Mouse (Mus musculus): ENCODE measurements around the gene Ncor2. TPM values are rescaled to one million over a fixed set of nuclear protein-coding genes. Genes with fewer than 3 reads are reported as not detected.

The Ncor2 gene
- total RNA-seq, 2 experiments from 2014 or later: 85.9 to 97.7 TPM

DNA sequence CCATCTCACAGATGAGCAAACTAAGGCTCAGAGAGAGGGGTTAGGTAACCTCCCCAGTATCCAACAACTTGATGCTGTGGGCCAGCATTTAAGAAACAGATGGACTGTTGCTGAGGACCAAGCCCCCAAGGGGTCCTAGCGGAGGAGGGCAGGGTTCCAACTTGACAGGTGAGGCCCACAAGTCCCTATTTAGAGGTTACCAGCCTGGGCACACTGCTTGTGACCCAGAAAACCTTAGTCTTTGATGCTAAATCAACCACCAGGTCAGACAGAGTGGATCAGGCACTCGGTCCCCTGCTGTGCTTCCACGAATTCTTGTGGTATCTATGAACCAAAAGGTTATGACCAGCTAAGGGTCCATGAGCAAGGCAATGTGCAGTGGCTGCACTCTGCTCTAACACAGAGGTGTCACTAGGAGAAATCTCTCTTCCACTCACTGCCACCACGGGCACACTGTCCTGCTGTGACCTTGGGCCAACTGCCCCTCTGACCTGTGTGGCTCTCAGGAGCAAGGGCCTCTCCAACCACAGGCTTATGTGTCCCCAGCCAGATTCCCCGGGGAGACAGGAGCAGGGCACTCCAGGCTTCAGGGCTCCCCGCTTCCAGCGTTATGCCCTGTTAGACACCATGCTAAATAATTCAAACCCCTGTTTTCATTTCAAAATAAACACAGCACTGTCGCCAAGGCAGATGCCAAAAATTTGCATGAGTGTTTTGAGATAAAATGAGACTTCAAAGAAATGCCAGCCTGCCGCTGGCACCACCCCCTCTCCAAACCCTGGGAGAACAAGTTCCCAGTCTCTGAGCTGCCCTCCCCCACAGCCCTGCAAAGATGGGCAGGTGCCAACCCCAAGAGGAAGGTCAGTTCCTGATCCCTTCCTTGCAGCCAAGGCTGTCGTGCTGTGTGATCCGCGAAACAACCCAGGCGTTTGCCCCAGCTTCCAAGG, 4.0 kb downstream of the Ncor2 start:
- intact Hi-C loops (cut with DNase I; ENCODE audit: low total_unique reads): loop anchor here (10.0 kb wide), 1 partner anchor 50 kb away; no protein-coding TSS in a partner anchor
- peak; percentile 56 for DNase-seq

GRCm38 (mm10) chr5:125173868-125174267, 5.2 kb downstream of the Ncor2 start:
- intact Hi-C loops (cut with DNase I; ENCODE audit: low total_unique reads): loop anchor here (10.0 kb wide), 1 partner anchor 49 kb away; no protein-coding TSS in a partner anchor
- DNase-seq: no peak

DNA sequence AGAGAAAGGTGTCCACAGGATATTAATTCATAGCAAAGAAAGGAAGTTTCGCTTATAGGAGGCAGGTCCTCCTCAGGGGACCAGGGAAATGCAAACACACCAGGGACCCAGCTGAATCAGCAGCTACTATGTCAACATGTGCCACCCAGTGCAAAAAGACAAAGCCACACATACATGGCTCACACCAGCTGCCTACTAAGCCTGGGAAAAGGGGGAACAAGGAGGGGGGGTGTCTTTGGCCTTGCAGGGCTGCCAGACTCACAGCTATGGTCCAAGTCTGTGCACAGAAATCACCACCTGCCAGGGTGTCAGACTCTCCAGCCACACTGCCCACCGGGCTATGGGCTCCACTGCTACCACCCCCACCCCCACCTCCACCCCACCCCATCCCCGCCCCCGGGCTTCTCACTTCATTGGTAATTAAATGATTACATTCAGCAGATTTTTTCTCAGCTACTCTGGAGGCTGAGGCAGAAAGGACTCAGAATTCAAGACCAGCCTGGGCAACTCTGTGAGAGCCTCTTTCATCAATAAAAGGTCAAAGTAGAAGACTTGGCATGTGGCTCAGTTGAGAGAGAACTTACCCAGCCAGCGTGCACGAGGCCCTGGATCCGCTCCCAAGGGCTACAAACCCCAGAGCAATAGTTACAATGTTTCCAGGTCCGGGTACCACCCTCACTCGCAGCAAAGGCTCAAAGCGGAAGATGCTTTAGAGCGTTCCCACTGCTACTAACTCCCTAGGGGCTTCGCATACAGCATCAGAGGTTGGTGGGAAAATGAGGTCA, 6.0 kb downstream of the Ncor2 start:
- intact Hi-C loops (cut with DNase I; ENCODE audit: low total_unique reads): loop anchor here (10.0 kb wide), 1 partner anchor 48 kb away; no protein-coding TSS in a partner anchor
- DNase-seq: no peak

- DNase-seq: no peak
- intact Hi-C loops (cut with DNase I; ENCODE audit: low total_unique reads): loop anchor here (10.0 kb wide), 1 partner anchor 46 kb away; no protein-coding TSS in a partner anchor
These were observed 7.8 kb downstream of the Ncor2 start for GRCm38 (mm10) chr5:125171259-125171658.

- no peak for DNase-seq
- intact Hi-C loops (cut with DNase I; ENCODE audit: low total_unique reads): loop anchor here (10.0 kb wide), 1 partner anchor 45 kb away; no protein-coding TSS in a partner anchor
These were observed 8.7 kb downstream of the Ncor2 start for GRCm38 (mm10) chr5:125170107-125170842.

DNA sequence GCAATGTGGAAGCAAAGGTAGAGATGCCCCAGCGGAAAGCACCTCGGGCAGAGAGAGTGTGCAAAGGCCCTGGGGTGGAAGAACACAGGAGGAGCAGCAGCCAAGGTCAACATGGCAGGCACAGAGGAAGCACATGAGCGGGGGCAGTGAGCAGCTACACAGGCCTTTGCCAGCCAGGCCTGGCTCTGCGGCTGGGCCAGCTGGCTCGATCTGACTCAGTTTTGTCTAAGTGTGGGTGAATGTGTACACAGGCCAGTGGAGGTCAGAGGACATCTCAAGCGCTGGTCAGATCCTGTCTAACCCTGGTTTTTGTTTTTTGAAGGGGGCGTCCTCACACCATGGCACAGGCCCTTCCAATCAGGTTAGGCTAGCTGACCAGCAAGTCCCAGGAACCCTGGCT, 10.9 kb downstream of the Ncor2 start:
- intact Hi-C loops (cut with DNase I; ENCODE audit: low total_unique reads): no loop called here
- no peak for DNase-seq

- no peak for DNase-seq
- intact Hi-C loops (cut with DNase I; ENCODE audit: low total_unique reads): no loop called here
These were observed 11.5 kb downstream of the Ncor2 start for GRCm38 (mm10) chr5:125167524-125167923.

DNA sequence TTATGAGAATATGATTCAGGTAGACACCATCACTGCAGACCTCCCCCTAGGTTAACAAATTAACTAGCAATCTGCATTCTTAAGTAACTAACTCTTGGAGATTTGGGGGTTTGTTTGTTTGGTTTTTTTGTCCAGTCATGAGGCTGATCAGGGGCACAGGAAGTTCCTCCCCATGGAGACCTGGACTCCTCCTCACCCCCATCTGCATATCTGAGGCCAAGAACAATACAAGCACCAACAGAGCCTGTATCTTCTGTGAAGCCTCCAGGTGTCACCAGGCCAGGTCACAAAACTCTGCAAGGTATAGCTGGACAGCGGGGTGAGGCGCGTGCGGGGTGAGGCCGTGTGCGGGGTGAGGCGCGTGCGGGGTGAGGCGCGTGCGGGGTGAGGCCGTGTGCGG, 13.0 kb downstream of the Ncor2 start:
- intact Hi-C loops (cut with DNase I; ENCODE audit: low total_unique reads): no loop called here
- no peak for DNase-seq

DNA sequence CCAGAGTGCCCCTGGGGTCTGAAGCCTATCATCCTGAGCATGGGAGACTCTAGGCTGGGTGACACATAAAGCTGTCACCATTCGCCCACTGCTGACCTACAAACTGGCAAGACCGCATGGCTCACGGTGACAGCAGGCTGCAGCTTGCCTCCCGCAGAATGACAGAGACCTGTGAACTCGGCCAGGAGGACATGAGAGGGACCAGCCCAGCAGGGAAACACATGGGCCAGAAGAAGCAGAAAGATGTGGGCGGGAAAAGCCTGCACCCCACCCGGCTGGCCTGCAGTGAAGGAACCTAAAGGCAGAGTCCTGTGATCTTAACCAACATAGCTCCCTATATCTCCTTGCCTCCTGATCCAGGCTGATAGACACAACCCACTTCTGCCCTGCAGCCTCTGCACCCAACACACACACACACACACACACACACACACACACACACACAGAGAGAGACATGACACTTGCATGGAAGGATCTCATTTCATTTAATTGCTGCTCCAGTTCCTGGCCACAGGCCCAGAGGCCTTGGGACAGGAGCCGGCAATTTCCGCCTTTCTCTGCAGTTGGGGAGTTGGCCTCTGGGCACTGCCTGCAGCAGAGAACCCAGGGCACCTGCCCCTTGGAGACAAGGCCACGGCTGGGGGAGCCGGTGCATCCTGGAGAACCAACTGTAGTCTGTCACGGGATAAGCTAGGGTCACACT, 14.4 kb downstream of the Ncor2 start:
- intact Hi-C loops (cut with DNase I; ENCODE audit: low total_unique reads): no loop called here
- peak; percentile 87 for DNase-seq

- intact Hi-C loops (cut with DNase I; ENCODE audit: low total_unique reads): no loop called here
These were observed 15.5 kb downstream of the Ncor2 start for GRCm38 (mm10) chr5:125163441-125164050.

GRCm38 (mm10) chr5:125162461-125162860, 16.6 kb downstream of the Ncor2 start:
- DNase-seq: no peak

More at GRCm38 (mm10) chr5:125163441-125164050, 15.5 kb downstream of the Ncor2 start:
- DNase-seq: no peak

GRCm38 (mm10) chr5:125159804-125160405, 19.1 kb downstream of the Ncor2 start:
- intact Hi-C loops (cut with DNase I; ENCODE audit: low total_unique reads): no loop called here
- peak; percentile 31 for DNase-seq

More at GRCm38 (mm10) chr5:125162461-125162860, 16.6 kb downstream of the Ncor2 start:
- intact Hi-C loops (cut with DNase I; ENCODE audit: low total_unique reads): no loop called here

- peak; percentile 92 for DNase-seq
- intact Hi-C loops (cut with DNase I; ENCODE audit: low total_unique reads): no loop called here
These were observed 19.7 kb downstream of the Ncor2 start for GRCm38 (mm10) chr5:125159293-125159692.

DNA sequence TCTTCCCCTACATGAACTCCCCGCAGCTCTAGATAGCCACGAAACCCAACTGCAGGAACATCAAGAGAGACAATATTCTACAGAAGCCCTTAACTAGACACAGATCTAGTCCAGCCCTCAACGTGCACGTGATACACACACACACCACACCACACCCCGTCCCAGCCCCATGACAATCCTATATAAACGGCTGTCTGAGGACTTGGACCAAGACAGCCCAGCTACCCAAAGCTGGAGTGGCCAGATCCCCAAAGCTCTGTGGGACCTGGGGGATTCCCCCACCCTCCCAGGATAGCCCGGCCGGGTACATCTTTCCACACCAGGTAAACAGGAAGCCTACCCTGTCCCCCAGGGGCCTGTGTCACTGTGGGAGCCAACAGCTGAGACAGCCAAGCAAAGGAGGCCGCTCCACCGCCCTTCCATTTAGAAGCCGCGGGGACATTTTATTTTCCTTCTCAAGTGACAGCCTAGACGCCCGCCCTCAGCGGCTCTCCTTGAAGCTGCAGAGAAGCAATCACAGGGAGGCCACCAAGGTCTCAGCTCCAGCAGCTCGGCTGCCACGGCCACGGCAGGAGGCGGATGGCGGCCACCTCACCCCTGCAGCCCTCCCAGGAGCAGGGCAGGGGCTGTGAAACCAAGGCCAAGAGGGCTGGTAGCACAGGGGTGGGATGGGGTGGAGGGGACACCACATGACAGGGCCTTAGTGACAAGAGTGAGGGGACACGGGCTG, 20.6 kb downstream of the Ncor2 start:
- peak; percentile 68 for DNase-seq
- intact Hi-C loops (cut with DNase I; ENCODE audit: low total_unique reads): no loop called here

- intact Hi-C loops (cut with DNase I; ENCODE audit: low total_unique reads): no loop called here
- DNase-seq: peak; percentile 20
These were observed 21.5 kb downstream of the Ncor2 start for GRCm38 (mm10) chr5:125157375-125158033.

GRCm38 (mm10) chr5:125156418-125157205, 22.4 kb downstream of the Ncor2 start:
- intact Hi-C loops (cut with DNase I; ENCODE audit: low total_unique reads): no loop called here

More at GRCm38 (mm10) chr5:125156418-125157205, 22.4 kb downstream of the Ncor2 start:
- DNase-seq: peak; percentile 43

All from gastrocnemius, postnatal 14 days (tissue).